Mouse (Mus musculus) T-helper 17 cell (primary cell): ENCODE results near the gene Leng8.

ENCODE experiments used
- in situ Hi-C, 2 experiments: fragments of 300-600 bp; cut with MboI, MseI; formaldehyde crosslinking; loops; 1 replicate in 1 of 2; 2 replicates in 1 of 2; pipeline ENCODE4 v1.15.1; 2025; ENCODE audit warnings: high pct_unique_total_duplicates in 2 of 2

Leng8 gene

DNA sequence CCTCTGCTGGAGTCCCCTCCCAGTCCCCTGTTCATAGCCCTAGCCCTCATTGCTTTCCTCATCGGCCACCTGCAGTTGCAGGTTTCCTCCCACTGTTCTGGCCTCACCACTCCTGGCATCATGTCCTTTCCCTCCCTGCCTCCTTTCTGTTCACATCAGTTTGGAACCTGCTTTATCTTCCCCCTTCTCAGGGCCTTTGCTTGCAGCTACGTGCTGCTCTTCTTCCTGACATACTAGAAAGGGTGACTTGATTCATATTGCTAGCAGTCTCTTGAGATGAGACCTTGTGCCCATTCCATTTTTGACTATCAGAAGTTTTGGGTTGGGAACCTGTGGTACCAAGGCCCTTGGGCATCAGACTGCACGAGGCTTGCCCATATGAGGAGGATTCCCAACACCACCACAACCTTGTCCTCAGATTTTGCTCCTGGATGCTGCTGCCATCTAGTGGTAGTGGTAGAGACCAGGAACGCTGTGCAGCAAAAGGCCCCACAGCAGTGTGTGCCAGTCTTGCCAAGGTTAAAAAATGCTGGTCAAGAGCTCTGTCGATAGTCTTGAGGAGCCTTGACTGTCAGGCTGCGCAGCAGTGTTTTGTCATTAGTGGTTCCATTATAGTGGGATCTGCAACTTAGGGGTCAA, 8.8 kb downstream of the Leng8 start:
- in situ Hi-C loops: loop anchor here (10.0 to 25.0 kb wide), 6 partner anchors 359 to 942 kb away; partner anchors contain the start of genes Prpf31 (in 2 of the 2), Tfpt (in 2 of the 2), Epn1 (in 1 of the 2) and Mboat7 (in 1 of the 2)

GRCm38 (mm10) chr7:4146241-4147180, 9.7 kb downstream of the Leng8 start:
- in situ Hi-C loops: loop anchor here (10.0 to 25.0 kb wide), 6 partner anchors 358 to 941 kb away; partner anchors contain the start of genes Prpf31 (in 2 of the 2), Tfpt (in 2 of the 2), Epn1 (in 1 of the 2) and Mboat7 (in 1 of the 2)

- in situ Hi-C loops: loop anchor here (10.0 to 25.0 kb wide), 6 partner anchors 357 to 940 kb away; partner anchors contain the start of genes Prpf31 (in 2 of the 2), Tfpt (in 2 of the 2), Epn1 (in 1 of the 2) and Mboat7 (in 1 of the 2)
Observed at GRCm38 (mm10) chr7:4147371-4147770, 10.5 kb downstream of the Leng8 start.

DNA sequence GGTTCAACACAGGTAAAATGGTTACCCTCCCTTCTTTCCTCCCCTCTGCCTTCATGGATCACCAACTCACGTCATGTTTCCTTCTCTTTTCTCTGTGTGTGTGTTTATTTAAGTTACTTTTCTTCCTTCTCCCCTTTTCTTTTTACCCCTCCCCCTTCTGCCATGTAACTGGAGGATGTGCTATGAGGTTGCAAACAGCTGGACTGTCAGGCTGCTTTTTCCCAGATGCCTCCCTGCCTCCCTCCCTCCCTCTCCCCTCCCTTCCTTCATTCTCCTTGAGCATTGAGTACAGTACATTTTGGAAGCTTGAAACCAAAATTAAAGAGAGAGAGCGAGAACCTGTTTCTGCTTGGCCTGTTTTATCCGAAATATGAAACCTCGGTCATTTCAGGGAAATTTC, 11.0 kb downstream of the Leng8 start:
- in situ Hi-C loops: loop anchor here (10.0 to 25.0 kb wide), 6 partner anchors 357 to 939 kb away; partner anchors contain the start of genes Prpf31 (in 2 of the 2), Tfpt (in 2 of the 2), Epn1 (in 1 of the 2) and Mboat7 (in 1 of the 2)

GRCm38 (mm10) chr7:4148341-4149208, 11.7 kb downstream of the Leng8 start:
- in situ Hi-C loops: loop anchor here (10.0 to 25.0 kb wide), 6 partner anchors 356 to 939 kb away; partner anchors contain the start of genes Prpf31 (in 2 of the 2), Tfpt (in 2 of the 2), Epn1 (in 1 of the 2) and Mboat7 (in 1 of the 2)

- in situ Hi-C loops: loop anchor here (10.0 to 25.0 kb wide), 6 partner anchors 355 to 938 kb away; partner anchors contain the start of genes Prpf31 (in 2 of the 2), Tfpt (in 2 of the 2), Epn1 (in 1 of the 2) and Mboat7 (in 1 of the 2)
Observed at GRCm38 (mm10) chr7:4149209-4150054, 12.6 kb downstream of the Leng8 start.

DNA sequence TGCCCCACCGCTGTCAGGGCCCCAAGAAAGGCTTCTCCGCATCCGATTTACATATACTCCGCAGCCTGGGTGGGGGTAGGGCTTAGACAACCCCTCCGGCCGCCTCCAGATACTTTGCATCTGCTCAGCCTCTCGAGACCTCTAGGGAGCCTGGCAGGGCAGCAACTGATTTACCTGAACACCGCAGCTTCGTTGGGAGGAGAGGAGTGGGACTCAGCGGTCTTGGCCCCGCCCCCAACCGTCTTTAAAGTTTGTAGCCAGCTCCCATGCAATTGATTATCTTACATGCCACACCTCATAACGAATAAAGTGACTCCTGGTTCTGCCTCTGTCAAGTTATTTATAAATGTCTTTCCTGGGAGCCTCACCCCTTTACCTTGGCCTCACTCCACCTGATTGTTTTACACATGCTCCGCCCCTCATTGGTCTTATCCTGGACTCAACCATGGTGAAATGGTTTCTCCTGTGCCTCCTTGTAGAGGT, 13.3 kb downstream of the Leng8 start, which contains the start of gene Leng9:
Leng9 (minus strand) TSS at position 316 of the 483 bp plus-strand sequence.
- in situ Hi-C loops: no loop called here

DNA sequence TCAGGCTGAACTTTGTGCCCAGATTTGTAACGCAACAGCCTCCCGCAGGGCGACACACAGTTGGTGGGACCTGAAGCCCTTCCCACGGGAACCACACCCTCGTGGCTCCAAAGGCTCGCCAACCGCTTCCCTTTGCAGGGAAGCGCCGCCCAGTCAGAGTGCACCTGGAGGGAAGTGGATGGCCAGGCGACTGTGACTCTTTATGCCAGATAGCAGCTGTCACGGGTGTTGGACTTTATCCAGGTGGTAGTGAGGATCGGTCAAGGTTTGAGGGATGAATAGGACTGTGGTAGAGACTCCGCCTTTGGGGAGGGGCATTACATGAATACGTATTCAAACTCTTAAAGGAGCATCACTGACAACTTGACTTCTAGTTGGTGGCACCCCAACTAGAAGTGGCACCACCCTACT, 14.0 kb downstream of the Leng8 start:
- in situ Hi-C loops: no loop called here

DNA sequence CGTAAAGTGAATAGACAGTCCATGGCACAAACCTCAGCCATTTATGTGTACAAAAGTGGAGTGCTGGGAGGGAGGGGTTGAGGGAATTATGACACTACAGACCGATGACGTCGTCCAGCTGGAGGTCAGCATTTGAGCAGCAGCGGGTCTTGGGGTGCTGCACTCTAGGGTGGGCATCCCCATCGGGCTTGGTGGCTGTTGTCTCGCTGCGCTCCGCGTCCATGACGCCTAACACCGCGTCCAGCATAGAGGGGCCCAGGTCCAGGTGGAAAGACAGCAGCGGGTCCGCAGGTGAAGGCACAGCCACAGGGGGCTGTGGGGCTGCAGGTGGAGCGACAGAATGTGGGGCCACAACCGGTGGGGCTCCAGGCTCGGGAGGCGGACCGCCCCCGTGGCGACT, 14.4 kb downstream of the Leng8 start:
- in situ Hi-C loops: no loop called here

DNA sequence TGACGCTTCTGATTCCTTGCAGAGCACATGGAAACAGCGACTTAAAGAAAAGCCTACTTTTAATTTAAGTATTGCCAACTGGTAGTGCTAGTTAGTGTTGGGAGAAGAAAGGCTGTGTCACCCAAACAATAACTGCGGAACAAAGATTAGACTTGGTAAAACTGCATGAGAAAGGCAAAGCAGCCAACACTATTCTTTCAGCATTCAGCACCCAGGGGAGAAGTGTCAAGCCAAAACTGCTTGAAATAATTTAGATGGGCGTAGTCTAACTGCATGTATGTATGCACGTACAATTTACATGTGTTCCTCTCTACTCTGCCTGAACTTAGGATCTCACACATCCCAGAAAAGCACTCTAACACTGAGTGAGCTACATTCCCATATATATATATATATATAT, 17.5 kb downstream of the Leng8 start:
- in situ Hi-C loops: no loop called here

GRCm38 (mm10) chr7:4154976-4155375, 18.1 kb downstream of the Leng8 start:
- in situ Hi-C loops: no loop called here

- in situ Hi-C loops: loop anchor here in 1 of 2 experiments (5.0 kb wide), 1 partner anchor 61 kb away; no protein-coding TSS in a partner anchor
Observed at GRCm38 (mm10) chr7:4161596-4161995, 24.8 kb downstream of the Leng8 start.

DNA sequence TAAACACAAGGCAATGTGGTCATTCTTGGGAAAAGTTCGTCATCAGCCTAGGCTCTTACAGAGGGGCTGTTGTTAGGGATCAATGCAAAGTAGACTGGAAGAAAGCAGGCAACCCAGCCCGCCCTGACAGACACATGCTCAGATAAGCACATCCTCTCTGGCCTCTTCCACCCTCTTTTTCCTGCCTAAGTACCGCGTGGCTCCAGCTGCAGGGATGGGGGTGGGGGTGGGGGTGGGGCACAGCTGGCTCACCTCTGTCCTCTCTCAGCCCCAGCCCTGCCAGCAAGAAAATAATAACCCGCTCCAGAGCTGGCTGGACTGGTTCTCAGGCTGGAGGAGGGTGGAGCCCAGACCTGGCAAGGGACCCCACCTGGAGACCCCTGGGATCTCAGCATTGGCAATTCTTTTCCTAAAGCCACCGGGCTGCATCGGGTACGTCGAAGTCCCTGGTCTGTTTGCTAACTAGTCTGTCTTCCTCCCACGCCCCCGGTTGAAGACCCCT, 26.8 kb downstream of the Leng8 start:
- in situ Hi-C loops: loop anchor here in 1 of 2 experiments (5.0 kb wide), 1 partner anchor 59 kb away; no protein-coding TSS in a partner anchor

DNA sequence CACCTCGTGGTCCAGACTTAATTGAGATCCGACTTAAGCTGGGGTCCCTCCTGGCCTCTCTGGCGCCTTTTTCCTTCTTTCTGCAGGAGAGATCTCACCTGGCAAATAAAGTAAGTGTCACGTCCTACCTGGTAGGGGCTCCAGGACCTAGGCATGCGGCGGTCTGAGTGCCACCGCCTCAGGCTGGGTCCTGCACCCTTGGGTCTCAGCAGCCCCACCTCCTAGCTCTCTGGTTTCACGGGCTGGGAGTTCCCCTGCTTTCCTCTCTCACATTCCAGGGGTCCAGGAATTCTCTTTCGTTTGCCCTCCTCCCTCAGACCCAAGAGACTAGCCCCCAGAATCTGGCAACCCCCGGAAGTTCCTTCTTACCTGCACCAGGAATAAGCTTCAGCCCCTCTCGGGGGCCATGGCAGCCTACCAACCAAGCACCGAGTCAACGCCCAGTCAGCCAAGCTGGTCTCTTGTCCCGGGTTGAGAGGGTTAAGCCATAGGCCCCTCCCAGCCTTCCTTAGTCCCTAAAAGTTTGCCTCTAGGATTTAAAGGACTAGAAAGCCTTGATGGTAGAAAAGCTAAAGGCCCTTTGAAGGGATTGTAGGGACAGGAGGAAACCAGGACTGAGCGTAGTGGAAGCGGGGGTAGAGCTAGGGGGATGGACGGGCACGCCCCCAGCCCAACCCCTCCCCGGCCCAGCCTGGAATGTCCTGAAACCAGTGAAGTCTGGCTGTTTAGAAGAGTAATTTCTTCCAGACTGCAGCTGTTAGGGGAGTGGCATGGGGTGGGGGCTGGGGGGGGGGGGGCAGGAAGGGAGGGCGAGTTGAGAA, 27.5 kb downstream of the Leng8 start, which contains the start of gene Cdc42ep5:
Cdc42ep5 (minus strand) TSS at position 771 of the 821 bp plus-strand sequence.
- in situ Hi-C loops: loop anchor here in 1 of 2 experiments (5.0 kb wide), 1 partner anchor 58 kb away; no protein-coding TSS in a partner anchor

GRCm38 (mm10) chr7:4165286-4165685, 28.4 kb downstream of the Leng8 start:
- in situ Hi-C loops: no loop called here

GRCm38 (mm10) chr7:4167098-4167497, 30.3 kb downstream of the Leng8 start:
- in situ Hi-C loops: no loop called here

- in situ Hi-C loops: no loop called here
Observed at GRCm38 (mm10) chr7:4170193-4170938, 33.5 kb downstream of the Leng8 start.
